Mouse (Mus musculus): ENCODE data around the gene Gm14434.
"Not testable (repeated sequence)": the region's sequence is repeated elsewhere in the genome, so short reads cannot be mapped to it uniquely, and the experiment has no call there.

Gene Gm14434

GRCm38 (mm10) chr2:176486683-176487082 is at the start of gene Gm14434:
Gene Gm14434 (minus strand): TSS chr2:176486783.
- DNase-seq (ENCODE audit: low read depth), result not testable (repeated sequence)

- DNase-seq (ENCODE audit: low read depth), result not testable (repeated sequence)
Measured at GRCm38 (mm10) chr2:176520756-176521155, 34.2 kb upstream of the Gm14434 start, which contains the start of gene Zfp967. Gene Zfp967 (plus strand): TSS chr2:176521056.

- not testable (repeated sequence) for DNase-seq (ENCODE audit: low read depth)
Measured at GRCm38 (mm10) chr2:176423294-176423693, 63.3 kb downstream of the Gm14434 start, which contains the start of gene Gm14435. Gene Gm14435 (plus strand): TSS chr2:176423594.
